Mouse (Mus musculus): ENCODE results near the gene Grk5. TPM values are rescaled to one million over a fixed set of nuclear protein-coding genes. Genes with fewer than 3 reads are reported as not detected.

The Grk5 gene
- polyA plus RNA-seq, 1 experiment, result 5.8 TPM

- no peak overlapping the region for H3K27ac ChIP-seq (ENCODE audit: insufficient read depth, low read length)
- no peak overlapping the region for H3K4me3 ChIP-seq (ENCODE audit: insufficient read depth, low read length)
- no peak for TF ChIP-seq POLR2A (IDR thresholded peaks at IDR 0.05; ENCODE audit: extremely low read depth, insufficient read depth, low read length)
- TF ChIP-seq CTCF (IDR thresholded peaks at IDR 0.05; ENCODE audit: extremely low read depth, insufficient read depth, low read length), result no peak
- no peaks in the 10 kb centered on the region for H3K4me1 ChIP-seq (ENCODE audit: control insufficient read depth, insufficient read depth, low read length)
Observed at GRCm38 (mm10) chr19:61096776-61097175, 207.2 kb downstream of the Grk5 start.

GRCm38 (mm10) chr19:61097764-61098163 lies 208.2 kb downstream of the Grk5 start:
- TF ChIP-seq CTCF (IDR thresholded peaks at IDR 0.05; ENCODE audit: extremely low read depth, insufficient read depth, low read length), result no peak
- no peak for TF ChIP-seq POLR2A (IDR thresholded peaks at IDR 0.05; ENCODE audit: extremely low read depth, insufficient read depth, low read length)
- H3K4me1 ChIP-seq (ENCODE audit: control insufficient read depth, insufficient read depth, low read length), result no peaks in the 10 kb centered on the region
- no peak overlapping the region for H3K4me3 ChIP-seq (ENCODE audit: insufficient read depth, low read length)
- no peak overlapping the region for H3K27ac ChIP-seq (ENCODE audit: insufficient read depth, low read length)

DNA sequence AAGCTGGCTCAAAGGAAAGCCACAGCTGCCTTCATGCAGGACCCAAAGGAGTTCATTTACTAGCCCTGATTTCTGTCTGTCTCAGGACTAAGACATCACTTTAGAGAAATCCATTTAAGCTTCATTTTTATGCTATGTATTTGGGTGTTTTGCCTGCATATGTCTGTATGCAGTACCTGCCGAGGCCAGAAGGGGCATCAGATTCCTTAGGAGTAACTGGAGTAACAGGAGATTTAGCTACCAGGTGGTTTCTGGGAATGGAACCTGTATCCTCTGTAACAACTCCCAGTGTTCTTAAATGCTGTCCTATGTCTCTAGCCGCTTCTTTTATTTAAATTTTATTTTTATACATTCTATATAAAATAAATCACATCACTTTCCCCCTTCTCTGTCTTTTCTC lies 220.6 kb downstream of the Grk5 start:
- Histone ChIP-seq H3K4me3 (ENCODE audit: insufficient read depth, low read length) (no peak overlapping the region), H3K27ac (ENCODE audit: insufficient read depth, low read length) (no peak overlapping the region), H3K4me1 (ENCODE audit: control insufficient read depth, insufficient read depth, low read length) (no peaks in the 10 kb centered on the region)
- TF ChIP-seq POLR2A (IDR thresholded peaks at IDR 0.05; ENCODE audit: extremely low read depth, insufficient read depth, low read length), result no peak
- no peak for TF ChIP-seq CTCF (IDR thresholded peaks at IDR 0.05; ENCODE audit: extremely low read depth, insufficient read depth, low read length)

DNA sequence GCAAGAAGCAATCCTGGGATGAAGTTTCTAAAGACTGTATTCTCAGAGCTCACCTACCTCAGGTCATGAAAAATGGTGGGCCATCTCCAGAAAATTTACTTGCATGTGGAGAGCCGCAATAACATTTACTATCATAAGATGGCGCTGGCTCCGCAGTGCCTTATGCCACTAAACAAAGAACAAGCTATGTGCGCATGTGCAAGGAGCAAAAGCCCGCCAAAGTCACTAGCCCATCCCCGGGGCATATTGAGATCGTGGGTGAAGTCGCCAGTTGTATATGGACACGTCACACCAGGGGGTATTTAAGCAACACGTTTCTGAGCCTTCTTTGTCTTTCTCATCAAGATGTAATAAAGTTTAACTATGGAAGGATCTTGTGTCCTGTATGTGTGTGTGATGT lies 241.5 kb downstream of the Grk5 start:
- no peak overlapping the region for H3K27ac ChIP-seq (ENCODE audit: insufficient read depth, low read length)
- no peaks in the 10 kb centered on the region for H3K4me1 ChIP-seq (ENCODE audit: control insufficient read depth, insufficient read depth, low read length)
- H3K4me3 ChIP-seq (ENCODE audit: insufficient read depth, low read length), result no peak overlapping the region
- TF ChIP-seq CTCF (IDR thresholded peaks at IDR 0.05; ENCODE audit: extremely low read depth, insufficient read depth, low read length), result no peak
- no peak for TF ChIP-seq POLR2A (IDR thresholded peaks at IDR 0.05; ENCODE audit: extremely low read depth, insufficient read depth, low read length)

DNA sequence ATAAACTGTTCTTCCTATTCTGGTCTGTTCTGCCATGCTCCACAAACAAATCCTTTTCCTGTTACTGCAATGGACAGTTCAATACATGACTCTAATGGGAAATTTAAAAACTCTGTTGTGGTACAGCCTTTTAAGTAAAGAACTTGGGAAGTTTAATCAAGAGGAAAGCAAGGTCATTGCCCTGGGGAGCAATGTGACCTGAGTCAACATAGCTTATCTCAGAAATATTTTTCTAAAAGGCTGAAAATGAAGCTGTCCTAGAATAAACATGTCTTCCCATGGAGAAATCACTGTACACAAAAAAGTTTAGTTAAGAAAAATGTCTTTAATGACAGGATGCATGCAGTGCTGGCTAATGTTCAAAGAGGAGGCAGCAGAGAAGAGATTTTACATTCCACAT lies 249.1 kb downstream of the Grk5 start:
- Histone ChIP-seq H3K4me1 (ENCODE audit: control insufficient read depth, insufficient read depth, low read length) (peaks cover 2% of the 10 kb centered on the region; the same call in 1 of the 2 replicates), H3K4me3 (ENCODE audit: insufficient read depth, low read length) (no peak overlapping the region), H3K27ac (ENCODE audit: insufficient read depth, low read length) (no peak overlapping the region)
- TF ChIP-seq POLR2A (IDR thresholded peaks at IDR 0.05; ENCODE audit: extremely low read depth, insufficient read depth, low read length), result no peak
- no peak for TF ChIP-seq CTCF (IDR thresholded peaks at IDR 0.05; ENCODE audit: extremely low read depth, insufficient read depth, low read length)

DNA sequence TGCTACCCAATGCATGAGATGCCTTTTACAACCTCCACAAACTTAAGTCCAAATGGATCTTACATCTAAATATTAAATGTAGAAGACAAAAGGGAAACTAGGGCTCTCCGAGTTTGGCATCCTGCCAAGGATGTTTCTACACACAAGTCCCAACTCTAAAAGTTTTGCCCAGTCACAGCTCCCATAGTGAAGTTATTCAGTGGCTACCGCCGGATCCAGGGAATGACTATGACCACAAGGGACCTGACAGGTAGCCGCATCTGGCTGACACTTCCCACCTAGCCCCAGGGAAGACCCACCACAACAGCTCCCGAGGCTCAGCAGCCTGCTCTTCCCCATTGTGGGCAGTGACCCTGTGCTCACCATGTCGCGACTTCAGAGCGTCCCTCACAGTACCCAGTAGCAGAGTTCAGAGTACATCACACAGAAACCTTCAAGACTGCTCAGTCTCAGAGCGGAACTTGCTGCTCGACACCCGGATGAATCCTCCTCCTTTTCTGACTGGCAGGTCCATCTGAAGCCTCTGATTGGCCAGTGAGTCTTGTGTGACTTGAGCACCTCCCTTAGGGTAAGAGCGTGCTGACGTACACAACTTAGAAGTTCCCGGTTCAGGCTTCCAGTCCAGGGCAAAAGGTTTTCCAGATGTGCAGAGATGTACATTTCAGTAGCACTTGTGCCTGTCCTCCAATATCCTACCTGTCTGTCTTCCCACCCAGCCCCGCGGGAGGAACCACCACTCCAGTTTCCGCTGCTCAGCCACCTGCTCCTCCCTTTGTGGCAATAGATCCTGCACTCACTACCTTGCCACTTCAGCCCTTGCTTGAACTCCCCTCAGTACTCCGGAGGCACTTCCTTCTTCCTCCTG lies 251.0 kb downstream of the Grk5 start, which contains the start of gene Zfp950:
Gene Zfp950 (minus strand): TSS at position 499 of the 865 bp plus-strand sequence.
- Histone ChIP-seq H3K4me3 (ENCODE audit: insufficient read depth, low read length) (peak within 1 kb of the TSS; percentile 84), H3K27ac (ENCODE audit: insufficient read depth, low read length) (no peak within 1 kb of the TSS), H3K4me1 (ENCODE audit: control insufficient read depth, insufficient read depth, low read length) (peaks cover 2% of the 10 kb centered on the region; the same call in 1 of the 2 replicates)
- 0 out of 2 replicates have a peak, but pooled peaks have one; percentile 47 for TF ChIP-seq POLR2A (IDR thresholded peaks at IDR 0.05; ENCODE audit: extremely low read depth, insufficient read depth, low read length)
- no peak for TF ChIP-seq CTCF (IDR thresholded peaks at IDR 0.05; ENCODE audit: extremely low read depth, insufficient read depth, low read length)

- Histone ChIP-seq H3K27ac (ENCODE audit: insufficient read depth, low read length) (no peak overlapping the region), H3K4me1 (ENCODE audit: control insufficient read depth, insufficient read depth, low read length) (peaks cover 2% of the 10 kb centered on the region; the same call in 1 of the 2 replicates)
- TF ChIP-seq CTCF (IDR thresholded peaks at IDR 0.05; ENCODE audit: extremely low read depth, insufficient read depth, low read length) (no peak), POLR2A (IDR thresholded peaks at IDR 0.05; ENCODE audit: extremely low read depth, insufficient read depth, low read length) (no peak)
Observed at GRCm38 (mm10) chr19:61141299-61141698, 251.8 kb downstream of the Grk5 start.

More at GRCm38 (mm10) chr19:61141299-61141698, 251.8 kb downstream of the Grk5 start:
- H3K4me3 ChIP-seq (ENCODE audit: insufficient read depth, low read length), result peak overlapping the region; percentile 84; the same call in 1 of the 2 replicates

Other genes starting within 250 kb of the Grk5 start
- 17.2 and 18.0 TPM in 2 replicates for gene Nanos1, start 133.8 kb upstream of the Grk5 start, polyA plus RNA-seq (2012; rRNA removed)
- 58.0 and 60.6 TPM in 2 replicates for gene Eif3a, start 99.1 kb upstream of the Grk5 start, polyA plus RNA-seq (2012; rRNA removed)
- 44.2 and 46.3 TPM in 2 replicates for gene Fam45a, start 78.2 kb upstream of the Grk5 start, polyA plus RNA-seq (2012; rRNA removed)
- gene Sfxn4, start 28.3 kb upstream of the Grk5 start, polyA plus RNA-seq (2012; rRNA removed), result 20.1 and 22.0 TPM in 2 replicates
- gene Prdx3, start 15.2 kb upstream of the Grk5 start, polyA plus RNA-seq (2012; rRNA removed), result 91.6 and 101 TPM in 2 replicates

Data from cortical plate, adult 2 months (tissue).